Mouse (Mus musculus): ENCODE data around the gene Cdk2ap2.

The Cdk2ap2 gene

GRCm38 (mm10) chr19:4094348-4094747, 2.6 kb upstream of the Cdk2ap2 start:
- peak; percentile 32 for DNase-seq (ENCODE audit: low read depth)

- DNase-seq (ENCODE audit: low read depth) = no peak
These were observed 2.1 kb upstream of the Cdk2ap2 start for GRCm38 (mm10) chr19:4094774-4095303.

DNA sequence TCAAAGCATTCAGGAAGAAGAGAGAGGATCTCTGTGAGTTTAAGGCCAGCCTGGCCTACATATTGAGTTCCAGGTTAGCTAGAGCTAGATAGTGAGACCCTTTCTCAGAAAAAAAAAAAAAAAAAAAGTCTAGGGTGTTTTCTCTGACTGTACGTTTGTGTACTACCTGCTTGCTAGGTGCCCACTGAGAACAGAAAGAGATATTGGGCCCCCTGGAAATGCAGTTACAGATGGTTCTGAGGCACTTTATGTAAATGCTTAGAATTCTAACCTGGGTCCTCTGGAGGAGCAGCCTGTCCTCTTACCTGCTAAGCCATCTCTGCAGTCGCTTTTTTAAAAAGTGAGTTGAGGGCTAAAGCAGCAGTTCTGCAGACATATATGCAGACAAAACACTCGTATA, 1.2 kb upstream of the Cdk2ap2 start:
- DNase-seq (ENCODE audit: low read depth) = no peak

GRCm38 (mm10) chr19:4097441-4097825, 451 bp downstream of the Cdk2ap2 start:
- peak; percentile 92 for DNase-seq (ENCODE audit: low read depth)

DNA sequence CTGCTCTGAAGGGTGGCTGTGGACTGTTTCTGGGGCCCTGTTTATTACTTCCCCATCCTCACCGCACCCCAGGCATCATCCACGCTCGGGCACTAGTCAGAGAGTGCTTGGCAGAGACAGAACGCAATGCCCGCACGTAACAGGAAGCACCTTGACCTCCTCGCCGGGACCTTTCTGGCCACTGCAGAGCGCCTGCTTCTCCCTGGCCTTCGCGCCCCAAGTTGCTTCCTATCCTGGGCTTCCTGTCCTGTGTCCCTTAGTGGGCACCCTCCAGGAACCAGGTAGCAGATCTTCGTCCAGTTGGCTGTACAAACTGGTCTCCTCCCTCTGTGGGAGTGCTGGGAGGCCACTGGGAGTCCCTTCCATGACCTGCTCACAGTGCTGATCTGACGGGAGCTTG, 1.4 kb downstream of the Cdk2ap2 start:
- DNase-seq (ENCODE audit: low read depth) = peak; percentile 45

GRCm38 (mm10) chr19:4099056-4099455, 2.1 kb downstream of the Cdk2ap2 start:
- peak; percentile 97 for DNase-seq (ENCODE audit: low read depth)

- DNase-seq (ENCODE audit: low read depth) = peak; percentile 87
These were observed 3.1 kb downstream of the Cdk2ap2 start, which contains the start of gene Pitpnm1 for GRCm38 (mm10) chr19:4099837-4100717. Pitpnm1 (plus strand) TSS chr19:4099998.

GRCm38 (mm10) chr19:4100718-4101261, 3.8 kb downstream of the Cdk2ap2 start:
- peak; percentile 76 for DNase-seq (ENCODE audit: low read depth)

- no peak for DNase-seq (ENCODE audit: low read depth)
These were observed 4.5 kb downstream of the Cdk2ap2 start for GRCm38 (mm10) chr19:4101466-4101865.

DNA sequence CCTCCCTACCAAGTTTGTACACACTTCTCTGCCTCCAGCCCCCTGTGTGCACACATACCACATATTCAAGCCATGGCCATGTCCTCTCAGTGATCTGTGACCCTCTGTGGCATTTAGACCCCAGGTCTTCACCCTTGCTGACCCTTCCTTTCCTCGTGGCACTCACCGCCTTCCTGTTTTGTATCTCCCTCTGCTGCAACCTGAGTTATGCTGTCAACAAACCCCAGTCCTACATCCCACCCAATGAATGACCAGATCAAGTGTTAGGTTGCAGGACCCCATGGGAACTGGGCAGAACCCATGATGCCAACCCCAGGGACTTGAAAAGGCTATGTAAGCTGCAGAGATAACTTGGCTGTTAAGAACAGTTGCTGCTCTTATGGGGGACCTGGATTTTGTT, 5.1 kb downstream of the Cdk2ap2 start:
- no peak for DNase-seq (ENCODE audit: low read depth)

- no peak for DNase-seq (ENCODE audit: low read depth)
These were observed 5.6 kb downstream of the Cdk2ap2 start for GRCm38 (mm10) chr19:4102626-4103025.

DNA sequence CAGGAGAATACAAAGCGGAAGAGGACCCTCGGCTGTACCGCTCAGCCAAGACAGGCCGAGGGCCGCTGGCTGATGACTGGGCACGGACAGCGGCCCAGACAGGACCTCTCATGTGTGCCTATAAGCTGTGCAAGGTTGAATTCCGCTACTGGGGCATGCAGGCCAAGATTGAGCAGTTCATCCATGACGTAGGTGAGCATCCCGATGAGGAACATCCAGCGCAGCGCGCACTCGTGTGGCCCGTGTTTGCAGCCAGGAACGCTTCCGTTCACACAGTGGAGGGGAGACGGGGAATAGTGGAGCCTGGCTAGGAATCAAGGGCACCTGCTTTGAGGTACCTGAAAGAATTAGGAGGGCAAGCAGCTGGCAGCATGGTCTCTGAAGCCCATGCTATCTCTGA, 6.3 kb downstream of the Cdk2ap2 start:
- no peak for DNase-seq (ENCODE audit: low read depth)

GRCm38 (mm10) chr19:4103792-4104191, 6.8 kb downstream of the Cdk2ap2 start:
- DNase-seq (ENCODE audit: low read depth) = no peak

- no peak for DNase-seq (ENCODE audit: low read depth)
These were observed 7.8 kb downstream of the Cdk2ap2 start for GRCm38 (mm10) chr19:4104675-4105194.

DNA sequence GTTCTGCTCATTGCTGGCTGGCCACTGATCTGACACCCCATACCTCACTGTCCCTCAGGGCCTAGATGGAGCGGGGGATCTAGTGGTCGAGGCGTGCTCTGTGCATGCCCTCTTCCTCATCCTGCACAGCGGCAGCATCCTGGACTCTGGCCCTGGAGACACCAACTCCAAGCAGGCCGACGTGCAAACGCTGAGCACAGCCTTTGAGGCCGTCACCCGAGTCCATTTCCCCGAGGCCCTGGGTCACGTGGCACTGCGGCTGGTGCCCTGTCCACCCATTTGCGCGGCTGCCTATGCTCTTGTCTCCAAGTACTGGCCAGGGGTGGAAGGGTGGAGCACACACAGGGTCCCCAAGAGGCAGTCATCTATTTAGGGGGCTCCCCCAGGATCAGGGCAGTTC, 9.7 kb downstream of the Cdk2ap2 start:
- no peak for DNase-seq (ENCODE audit: low read depth)

- DNase-seq (ENCODE audit: low read depth) = no peak
These were observed 11.6 kb downstream of the Cdk2ap2 start for GRCm38 (mm10) chr19:4108535-4108934.

GRCm38 (mm10) chr19:4112063-4112960, 15.3 kb downstream of the Cdk2ap2 start:
- no peak for DNase-seq (ENCODE audit: low read depth)

GRCm38 (mm10) chr19:4113186-4113805, 16.3 kb downstream of the Cdk2ap2 start:
- DNase-seq (ENCODE audit: low read depth) = no peak

DNA sequence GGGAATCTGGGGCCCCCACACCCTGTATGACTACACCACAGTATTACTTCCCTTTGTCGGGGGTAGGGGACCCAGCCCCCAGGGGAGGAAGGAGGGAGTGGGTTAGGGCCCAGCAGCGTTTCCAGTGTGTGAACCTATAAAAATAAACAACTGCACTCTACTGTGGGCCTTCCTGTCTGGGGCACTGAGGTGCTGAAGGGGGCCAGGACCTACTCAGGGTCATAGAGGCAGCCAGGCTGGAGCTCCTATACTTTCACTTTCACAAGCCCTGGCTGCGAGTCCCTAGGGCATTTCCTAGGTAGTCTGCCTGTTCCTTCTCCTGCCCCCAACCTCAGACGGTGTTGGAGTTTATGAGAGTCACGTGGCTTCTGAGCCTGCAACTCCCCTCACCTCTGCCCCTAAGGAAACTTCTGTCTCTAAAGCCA, 16.8 kb downstream of the Cdk2ap2 start:
- DNase-seq (ENCODE audit: low read depth) = peak; percentile 81

DNA sequence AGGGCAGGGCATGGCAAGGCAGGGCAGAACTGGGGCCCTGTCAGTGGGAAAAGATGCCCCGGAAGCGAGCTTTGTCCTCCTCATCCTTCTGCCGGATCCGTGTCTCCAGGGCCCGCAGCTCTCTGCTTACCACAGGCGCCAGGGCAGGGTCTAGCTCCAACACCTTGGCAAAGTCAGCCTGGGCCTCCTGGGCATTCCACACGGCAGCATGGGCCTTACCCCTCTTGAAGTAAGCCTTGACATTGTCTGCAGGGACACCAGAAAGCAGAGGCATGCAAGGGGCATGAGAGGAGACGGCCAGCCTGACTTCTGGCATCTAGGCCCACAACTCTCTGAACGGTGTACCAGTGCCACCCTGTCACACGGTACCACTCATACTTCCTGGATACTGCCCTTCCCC, 17.6 kb downstream of the Cdk2ap2 start:
- no peak for DNase-seq (ENCODE audit: low read depth)

DNA sequence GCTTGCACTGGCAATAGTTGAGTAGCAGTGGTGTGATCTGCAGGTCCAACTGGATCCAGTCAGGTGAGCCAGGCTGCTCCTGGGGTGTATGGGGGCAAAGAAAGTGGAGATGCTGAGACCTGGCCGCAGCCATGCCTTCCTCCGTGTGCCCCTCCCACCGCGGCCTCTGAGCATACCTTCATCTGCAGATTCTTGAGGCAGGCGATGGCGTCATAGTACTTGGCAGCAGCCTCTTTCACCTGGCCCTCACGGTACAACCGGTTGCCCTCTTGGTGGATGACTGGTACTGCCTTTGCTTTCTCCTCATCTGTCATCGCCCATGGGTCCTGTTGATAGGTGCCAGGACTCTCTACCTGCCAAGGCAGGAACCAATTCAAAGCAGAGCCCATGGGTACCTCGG, 18.2 kb downstream of the Cdk2ap2 start:
- DNase-seq (ENCODE audit: low read depth) = no peak

DNA sequence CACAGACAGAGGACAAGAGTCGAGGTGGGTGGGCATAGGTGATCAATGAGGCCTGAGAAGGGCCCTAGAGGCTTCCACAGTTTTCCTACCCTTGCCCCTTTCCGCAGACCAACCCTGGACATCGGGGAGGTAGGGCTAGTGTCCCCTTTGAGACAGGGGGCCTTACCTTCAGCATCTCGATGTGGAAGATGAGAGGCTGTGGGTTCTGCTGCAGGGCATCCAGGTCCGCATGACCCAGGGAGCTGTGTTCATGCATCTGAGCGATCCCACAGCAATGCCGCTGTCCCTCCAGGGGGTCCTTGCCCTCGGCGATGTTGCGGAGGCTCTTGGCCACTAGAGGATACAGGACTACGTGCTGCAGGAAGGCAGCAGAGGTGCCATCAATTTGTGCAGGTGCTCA, 18.8 kb downstream of the Cdk2ap2 start:
- DNase-seq (ENCODE audit: low read depth) = no peak

Measured in induced T-regulatory cell, adult 2 months (primary cell).